Mouse (Mus musculus): ENCODE data around the gene Rmnd1. TPM values are rescaled to one million over a fixed set of nuclear protein-coding genes. Genes with fewer than 3 reads are reported as not detected.

The Rmnd1 gene
- polyA plus RNA-seq, 1 experiment from 2014 or later = 17.9 TPM

DNA sequence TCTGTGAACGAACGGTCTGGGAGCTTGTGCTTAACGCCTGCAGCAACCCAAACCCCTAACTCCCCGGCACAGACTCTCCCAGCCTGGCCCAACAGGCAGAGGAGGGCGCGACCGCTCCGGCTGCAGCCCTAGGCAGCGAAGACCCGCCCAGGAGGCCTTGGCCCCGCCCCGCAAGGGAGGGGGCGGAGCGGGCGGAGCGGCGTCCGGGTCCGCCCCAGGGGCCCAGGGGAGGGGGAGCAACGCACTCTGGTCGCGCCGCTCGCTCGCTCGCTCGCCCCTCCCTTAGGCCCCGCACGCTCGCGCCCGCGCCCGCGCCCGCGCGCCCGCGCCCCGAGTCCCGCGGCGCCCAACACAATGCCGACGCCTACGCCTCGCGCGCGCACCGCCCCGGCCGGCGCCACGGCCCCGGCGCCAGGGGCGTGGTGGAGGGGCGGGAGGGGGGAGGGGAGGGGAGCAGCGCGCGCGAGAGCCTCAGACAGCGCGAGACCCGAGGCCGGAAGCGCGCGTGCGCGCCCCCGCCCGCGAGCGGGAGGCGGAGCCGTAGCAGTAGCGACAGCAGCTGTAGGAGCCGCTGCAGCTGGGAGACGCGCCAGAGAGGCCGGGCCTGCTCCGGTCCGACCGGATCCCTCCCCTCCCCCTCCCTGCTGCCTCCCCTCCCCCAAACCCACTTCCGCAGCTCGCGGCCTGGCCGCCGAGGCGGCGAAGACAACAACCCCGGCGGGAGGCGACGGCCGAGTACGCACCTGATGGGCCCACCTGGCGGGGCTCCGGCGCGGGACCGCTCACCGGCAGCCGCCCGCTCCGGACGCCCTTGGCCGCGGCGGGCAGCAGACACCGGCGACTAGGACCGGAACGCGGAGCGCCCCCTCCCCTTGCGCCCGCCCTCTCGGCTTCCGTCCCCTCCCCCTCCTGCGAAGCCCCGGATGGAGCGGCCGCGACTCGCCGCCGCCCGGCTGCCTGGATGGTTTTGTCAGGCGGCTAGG is 45.3 kb downstream of the Rmnd1 start:
- peak; percentile 21 for TF ChIP-seq CTCF (IDR thresholded peaks at IDR 0.05)
- TF ChIP-seq EP300 (IDR thresholded peaks at IDR 0.05) = no peak
- DNase-seq (ENCODE audit: low spot score) (peak; percentile 97), ATAC-seq (peak; percentile 94)
- Histone ChIP-seq H3K9ac (replicated peaks; ENCODE audit: low read depth) (peak overlapping the region; percentile 99), H3K36me3 (ENCODE audit: insufficient read depth, low read length) (no peaks in the 10 kb centered on the region), H3K27ac (ENCODE audit: low read length) (peak overlapping the region; percentile 100), H3K4me1 (ENCODE audit: insufficient read depth, low read depth, low read length) (peaks cover 15% of the 10 kb centered on the region; the same call in 1 of the 2 replicates), H3K9me3 (ENCODE audit: low read length) (no peaks in the 10 kb centered on the region), H3K4me2 (replicated peaks; ENCODE audit: low read depth, low read length) (peak overlapping the region; percentile 89), H3K27me3 (replicated peaks; ENCODE audit: insufficient read depth, low read length) (no peaks in the 10 kb centered on the region), H3K4me3 (ENCODE audit: low read depth, low read length) (peak overlapping the region; percentile 98)
- under 1% methylated on average over 56 of the region's 133 CpGs for WGBS

DNA sequence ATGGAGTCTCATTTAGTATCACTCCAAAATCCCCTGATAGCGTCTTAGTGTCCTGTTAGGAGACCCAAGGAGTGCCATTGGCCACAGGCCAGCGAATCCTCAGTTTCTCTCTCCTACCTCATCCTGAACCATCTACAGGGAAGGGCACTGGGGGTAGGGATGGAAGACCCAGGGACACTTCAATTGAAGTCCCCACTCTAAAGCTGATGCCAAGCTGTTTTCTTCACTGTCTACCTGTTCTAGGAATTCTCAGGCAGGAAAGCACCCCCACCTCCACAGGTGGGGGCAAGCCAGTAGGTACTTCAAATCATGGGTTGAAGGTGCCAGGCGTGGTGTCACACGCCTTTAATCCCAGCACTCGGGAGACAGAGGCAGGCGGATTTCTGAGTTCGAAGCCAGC is 47.9 kb downstream of the Rmnd1 start:
- Histone ChIP-seq H3K9ac (replicated peaks; ENCODE audit: low read depth) (no peak overlapping the region), H3K4me1 (ENCODE audit: insufficient read depth, low read depth, low read length) (peaks cover 9% of the 10 kb centered on the region; the same call in 1 of the 2 replicates), H3K27ac (ENCODE audit: low read length) (no peak overlapping the region), H3K4me2 (replicated peaks; ENCODE audit: low read depth, low read length) (no peak overlapping the region), H3K9me3 (ENCODE audit: low read length) (no peaks in the 10 kb centered on the region), H3K4me3 (ENCODE audit: low read depth, low read length) (no peak overlapping the region), H3K27me3 (replicated peaks; ENCODE audit: insufficient read depth, low read length) (no peaks in the 10 kb centered on the region), H3K36me3 (ENCODE audit: insufficient read depth, low read length) (no peaks in the 10 kb centered on the region)
- no peak for ATAC-seq
- no peak for TF ChIP-seq CTCF (IDR thresholded peaks at IDR 0.05)
- no peak for TF ChIP-seq EP300 (IDR thresholded peaks at IDR 0.05)
- WGBS = 94% methylated on average over 7 of the region's 7 CpGs
- DNase-seq (ENCODE audit: low spot score) = no peak

DNA sequence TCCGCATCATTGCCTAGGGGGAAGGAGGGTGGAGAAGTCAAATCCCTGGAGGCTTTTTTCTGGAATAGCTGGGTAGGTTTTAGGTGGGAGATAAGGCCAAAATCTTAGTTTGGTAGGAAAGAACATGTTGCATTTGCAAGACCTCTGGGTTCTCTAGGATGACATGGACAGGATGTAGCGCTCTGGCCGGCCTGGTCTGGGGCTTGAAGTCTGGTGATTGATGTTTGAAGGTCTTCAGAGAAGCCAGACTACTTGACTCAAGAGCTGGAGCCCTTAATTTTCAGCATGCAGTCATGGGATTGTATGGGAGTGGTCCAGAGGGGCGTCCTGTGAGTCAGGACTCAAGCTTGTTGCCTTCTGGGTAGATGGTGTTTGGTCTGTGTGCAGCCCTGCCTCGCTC is 51.4 kb downstream of the Rmnd1 start:
- Histone ChIP-seq H3K27me3 (replicated peaks; ENCODE audit: insufficient read depth, low read length) (no peaks in the 10 kb centered on the region), H3K9ac (replicated peaks; ENCODE audit: low read depth) (no peak overlapping the region), H3K4me3 (ENCODE audit: low read depth, low read length) (no peak overlapping the region), H3K27ac (ENCODE audit: low read length) (no peak overlapping the region), H3K4me2 (replicated peaks; ENCODE audit: low read depth, low read length) (no peak overlapping the region), H3K36me3 (ENCODE audit: insufficient read depth, low read length) (no peaks in the 10 kb centered on the region), H3K9me3 (ENCODE audit: low read length) (no peaks in the 10 kb centered on the region), H3K4me1 (ENCODE audit: insufficient read depth, low read depth, low read length) (no peaks in the 10 kb centered on the region; the same call in 1 of the 2 replicates)
- 84% methylated on average over 5 of the region's 5 CpGs for WGBS
- ATAC-seq (no peak), DNase-seq (ENCODE audit: low spot score) (no peak)
- TF ChIP-seq EP300 (IDR thresholded peaks at IDR 0.05) (no peak), CTCF (IDR thresholded peaks at IDR 0.05) (no peak)

DNA sequence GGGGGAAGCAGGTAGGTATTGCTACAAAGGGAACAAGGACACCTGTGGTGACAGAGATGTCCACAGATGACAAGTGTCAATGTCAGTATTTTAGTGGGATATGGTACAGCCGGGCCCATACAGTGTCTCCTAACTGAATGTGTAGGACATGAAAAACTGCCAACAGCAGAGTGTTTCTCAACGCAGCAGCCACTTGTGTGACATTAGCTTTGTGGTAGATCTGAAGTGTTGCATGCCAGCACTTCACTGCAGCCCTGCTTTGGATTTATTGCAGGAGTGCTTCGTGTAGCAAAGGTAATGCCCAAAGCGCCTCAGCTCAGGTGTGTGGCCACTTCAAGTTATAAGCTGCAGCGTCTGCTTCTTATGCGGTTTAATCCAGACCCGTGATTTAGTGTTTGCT is 55.3 kb downstream of the Rmnd1 start:
- WGBS = 53% methylated on average over 7 of the region's 7 CpGs
- Histone ChIP-seq H3K4me1 (ENCODE audit: insufficient read depth, low read depth, low read length) (no peaks in the 10 kb centered on the region; the same call in 1 of the 2 replicates), H3K27me3 (replicated peaks; ENCODE audit: insufficient read depth, low read length) (no peaks in the 10 kb centered on the region), H3K36me3 (ENCODE audit: insufficient read depth, low read length) (peaks cover 7% of the 10 kb centered on the region; the same call in 1 of the 2 replicates), H3K4me3 (ENCODE audit: low read depth, low read length) (no peak overlapping the region), H3K4me2 (replicated peaks; ENCODE audit: low read depth, low read length) (no peak overlapping the region), H3K9me3 (ENCODE audit: low read length) (no peaks in the 10 kb centered on the region), H3K9ac (replicated peaks; ENCODE audit: low read depth) (no peak overlapping the region), H3K27ac (ENCODE audit: low read length) (no peak overlapping the region)
- DNase-seq (ENCODE audit: low spot score) (peak; percentile 59), ATAC-seq (peak; percentile 71)
- TF ChIP-seq CTCF (IDR thresholded peaks at IDR 0.05) (no peak), EP300 (IDR thresholded peaks at IDR 0.05) (no peak)

DNA sequence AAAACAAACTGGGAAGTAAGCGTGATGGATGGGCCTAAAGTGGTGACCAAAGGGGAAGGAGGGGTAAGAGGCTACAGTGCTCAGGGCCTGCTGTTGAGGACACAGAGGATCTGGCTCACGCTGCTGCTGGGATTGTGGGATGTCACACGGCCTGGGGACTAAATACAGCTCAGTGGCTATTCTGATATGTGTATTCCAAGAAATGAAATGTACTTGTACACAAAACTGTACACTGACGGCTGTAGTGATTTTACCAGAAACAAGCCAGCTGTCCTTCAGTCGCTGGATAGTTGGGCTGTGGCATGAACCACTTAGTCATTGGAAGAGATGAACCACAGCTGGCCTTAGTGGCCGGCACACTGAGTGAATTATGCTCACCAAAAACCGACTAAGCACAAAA is 55.7 kb downstream of the Rmnd1 start:
- Histone ChIP-seq H3K9ac (replicated peaks; ENCODE audit: low read depth) (no peak overlapping the region), H3K27me3 (replicated peaks; ENCODE audit: insufficient read depth, low read length) (no peaks in the 10 kb centered on the region), H3K4me1 (ENCODE audit: insufficient read depth, low read depth, low read length) (no peaks in the 10 kb centered on the region; the same call in 1 of the 2 replicates), H3K36me3 (ENCODE audit: insufficient read depth, low read length) (peaks cover 7% of the 10 kb centered on the region; the same call in 1 of the 2 replicates), H3K9me3 (ENCODE audit: low read length) (no peaks in the 10 kb centered on the region), H3K27ac (ENCODE audit: low read length) (no peak overlapping the region), H3K4me2 (replicated peaks; ENCODE audit: low read depth, low read length) (no peak overlapping the region), H3K4me3 (ENCODE audit: low read depth, low read length) (no peak overlapping the region)
- TF ChIP-seq CTCF (IDR thresholded peaks at IDR 0.05) = no peak
- peak; percentile 24; the same call in 1 of the 2 replicates for TF ChIP-seq EP300 (IDR thresholded peaks at IDR 0.05)
- DNase-seq (ENCODE audit: low spot score) (peak; percentile 81), ATAC-seq (peak; percentile 81)
- WGBS = 62% methylated on average over 7 of the region's 7 CpGs

DNA sequence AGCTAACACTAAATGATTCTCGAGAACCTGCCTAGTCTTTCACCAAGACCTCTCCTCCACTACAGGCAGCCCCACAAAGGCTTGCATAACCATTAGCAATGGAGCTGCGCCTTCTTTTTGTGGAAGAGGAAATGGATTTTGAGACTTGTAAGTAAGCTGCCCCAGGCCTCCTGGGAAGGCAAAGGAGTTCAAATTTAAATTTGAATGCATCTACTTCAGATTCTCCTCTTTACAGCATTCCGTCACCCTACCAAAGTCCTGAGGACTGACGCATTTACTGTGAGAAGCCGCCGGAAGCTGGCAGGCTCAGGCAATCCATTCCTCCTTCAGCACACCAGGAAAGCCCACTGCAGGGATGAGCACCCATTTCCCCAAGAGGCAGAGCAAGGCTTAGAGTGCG is 56.9 kb downstream of the Rmnd1 start:
- TF ChIP-seq CTCF (IDR thresholded peaks at IDR 0.05) = no peak
- TF ChIP-seq EP300 (IDR thresholded peaks at IDR 0.05) = no peak
- no peak overlapping the region for H3K9ac ChIP-seq (replicated peaks; ENCODE audit: low read depth)
- WGBS = 71% methylated on average over 7 of the region's 7 CpGs

More for the DNA sequence above, 56.9 kb downstream of the Rmnd1 start:
- H3K27ac ChIP-seq (ENCODE audit: low read length) = no peak overlapping the region
- H3K36me3 ChIP-seq (ENCODE audit: insufficient read depth, low read length) = peaks cover 7% of the 10 kb centered on the region; the same call in 1 of the 2 replicates
- no peak overlapping the region for H3K4me2 ChIP-seq (replicated peaks; ENCODE audit: low read depth, low read length)
- no peaks in the 10 kb centered on the region for H3K27me3 ChIP-seq (replicated peaks; ENCODE audit: insufficient read depth, low read length)
- H3K4me3 ChIP-seq (ENCODE audit: low read depth, low read length) = no peak overlapping the region
- ATAC-seq (no peak), DNase-seq (ENCODE audit: low spot score) (no peak)
- no peaks in the 10 kb centered on the region; the same call in 1 of the 2 replicates for H3K4me1 ChIP-seq (ENCODE audit: insufficient read depth, low read depth, low read length)
- H3K9me3 ChIP-seq (ENCODE audit: low read length) = no peaks in the 10 kb centered on the region
